Mouse (Mus musculus) lung, postnatal 0 days (tissue): ENCODE results near the gene Fam178b. TPM values are rescaled to one million over a fixed set of nuclear protein-coding genes. Genes with fewer than 3 reads are reported as not detected.
A peak's percentile ranks its signal among the peaks of the same experiment; 100 is the strongest.

Source experiments
- ATAC-seq: fragments of 200-750 bp; cut with Nextera tagmentation; 2 replicates; pipeline ENCODE4 v1.8.0; 2017; ENCODE audit warnings: moderate library complexity
- DNase-seq: peaks from one replicate; pipeline ENCODE4 v3.0.0-alpha.2; 2016; ENCODE audit warnings: low spot score
- H3K27ac ChIP-seq: fragments of 300-500 bp; sonication (generic); 2 replicates; pipeline ENCODE4 v1.5.1; 2014; ENCODE audit warnings: antibody characterized with exemption, mild to moderate bottlenecking, low read length, mixed read lengths
- H3K27me3 ChIP-seq: fragments of 300-500 bp; sonication (generic); replicated peaks from 2 replicates; pipeline ENCODE4 v1.6.1; 2014; ENCODE audit warnings: low read length, mixed read lengths; ENCODE audit not compliant: insufficient read depth
- H3K36me3 ChIP-seq: fragments of 300-500 bp; sonication (generic); 2 replicates; pipeline ENCODE4 v1.6.1; 2014; ENCODE audit warnings: low read length, mixed read lengths; ENCODE audit not compliant: insufficient read depth
- H3K4me1 ChIP-seq: fragments of 300-500 bp; sonication (generic); 2 replicates; pipeline ENCODE4 v1.6.1; 2014; ENCODE audit warnings: antibody characterized with exemption, low read depth, low read length, mixed read lengths; ENCODE audit not compliant: insufficient read depth
- H3K4me2 ChIP-seq: fragments of 300-500 bp; sonication (generic); replicated peaks from 2 replicates; pipeline ENCODE4 v1.6.1; 2014; ENCODE audit warnings: low read depth, mild to moderate bottlenecking, low read length, moderate library complexity, mixed read lengths
- H3K4me3 ChIP-seq: fragments of 300-500 bp; sonication (generic); 2 replicates; pipeline ENCODE4 v1.5.1; 2014; ENCODE audit warnings: low read depth, low read length
- H3K9ac ChIP-seq: fragments of 300-500 bp; sonication (generic); replicated peaks from 2 replicates; pipeline ENCODE4 v1.6.1; 2014; ENCODE audit warnings: low read depth, mild to moderate bottlenecking
- H3K9me3 ChIP-seq: fragments of 300-500 bp; sonication (generic); 2 replicates; pipeline ENCODE4 v1.6.1; 2016; ENCODE audit warnings: low read length, mixed read lengths
- CTCF ChIP-seq: IDR thresholded peaks from 2 replicates; pipeline ENCODE4 v1.5.1; 2016; ENCODE audit warnings: antibody characterized with exemption, mild to moderate bottlenecking
- EP300 ChIP-seq: IDR thresholded peaks from 2 replicates; pipeline ENCODE4 v1.6.1; 2016; ENCODE audit warnings: antibody characterized with exemption, mild to moderate bottlenecking, control low read depth
- whole genome bisulfite sequencing: fragments of 180-500 bp; shearing (Covaris S2); extraction: QIAGEN DNeasy Blood & Tissue Kit; methylation state at CpG from one replicate; pipeline ENCODE4 v1.1.7; 2014; 5-methylcytosine and 5-hydroxymethylcytosine counted together
- polyA plus RNA-seq: library from polyadenylated mRNA; unstranded; fragments of >200 nt; fragmentation: Nextera tagmentation; extraction: Ambion mirVana; gene quantifications from 2 replicates; pipeline ENCODE4 v1.2.1, GENCODE M21; 2015

The Fam178b gene
- polyA plus RNA-seq, 1 experiment from 2014 or later, result 5.1 TPM

GRCm38 (mm10) chr1:36608211-36608610 lies 74.8 kb downstream of the Fam178b start:
- no peak for TF ChIP-seq EP300
- TF ChIP-seq CTCF, result peak; percentile 25; the same call in 1 of the 2 replicates
- WGBS, result 55% methylated on average over 4 of the region's 4 CpGs
- no peak for DNase-seq
- no peak overlapping the region for H3K4me2 ChIP-seq
- H3K9me3 ChIP-seq, result no peaks in the 10 kb centered on the region
- H3K27ac ChIP-seq, result no peak overlapping the region
- H3K4me1 ChIP-seq, result peaks cover 7% of the 10 kb centered on the region; the same call in 1 of the 2 replicates
- no peaks in the 10 kb centered on the region for H3K27me3 ChIP-seq
- no peak overlapping the region for H3K9ac ChIP-seq
- H3K4me3 ChIP-seq, result no peak overlapping the region
- no peaks in the 10 kb centered on the region for H3K36me3 ChIP-seq
- ATAC-seq, result peak; percentile 43; the same call in 1 of the 2 replicates

DNA sequence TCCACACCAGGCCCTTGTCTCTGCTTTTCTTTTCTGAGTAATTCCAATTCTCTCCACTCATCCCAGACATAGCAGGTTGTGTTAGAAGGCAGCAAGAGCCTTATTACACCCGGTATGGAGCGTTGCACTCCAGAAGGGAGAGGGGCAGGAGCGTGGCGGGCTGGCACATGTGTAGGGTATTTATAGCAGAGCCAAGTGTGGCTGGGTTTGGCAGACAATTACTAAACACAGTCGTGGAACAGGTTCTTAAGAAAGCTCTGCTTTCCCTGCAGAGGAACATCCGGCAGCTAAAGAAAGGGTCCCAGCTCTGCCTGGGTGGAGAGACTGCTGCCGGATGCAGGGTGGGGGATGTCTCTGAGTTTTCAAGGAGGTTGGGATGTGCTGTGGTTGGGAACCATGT lies 76.0 kb downstream of the Fam178b start:
- no peak overlapping the region for H3K27ac ChIP-seq
- peaks cover 11% of the 10 kb centered on the region; the same call in 1 of the 2 replicates for H3K4me1 ChIP-seq
- ATAC-seq (peak; percentile 29), DNase-seq (peak; percentile 51)
- H3K9me3 ChIP-seq, result no peaks in the 10 kb centered on the region
- no peaks in the 10 kb centered on the region for H3K27me3 ChIP-seq
- H3K9ac ChIP-seq, result no peak overlapping the region
- TF ChIP-seq EP300 (no peak), CTCF (no peak)
- 31% methylated on average over 7 of the region's 7 CpGs for WGBS
- no peak overlapping the region for H3K4me3 ChIP-seq
- H3K4me2 ChIP-seq, result no peak overlapping the region
- no peaks in the 10 kb centered on the region for H3K36me3 ChIP-seq

DNA sequence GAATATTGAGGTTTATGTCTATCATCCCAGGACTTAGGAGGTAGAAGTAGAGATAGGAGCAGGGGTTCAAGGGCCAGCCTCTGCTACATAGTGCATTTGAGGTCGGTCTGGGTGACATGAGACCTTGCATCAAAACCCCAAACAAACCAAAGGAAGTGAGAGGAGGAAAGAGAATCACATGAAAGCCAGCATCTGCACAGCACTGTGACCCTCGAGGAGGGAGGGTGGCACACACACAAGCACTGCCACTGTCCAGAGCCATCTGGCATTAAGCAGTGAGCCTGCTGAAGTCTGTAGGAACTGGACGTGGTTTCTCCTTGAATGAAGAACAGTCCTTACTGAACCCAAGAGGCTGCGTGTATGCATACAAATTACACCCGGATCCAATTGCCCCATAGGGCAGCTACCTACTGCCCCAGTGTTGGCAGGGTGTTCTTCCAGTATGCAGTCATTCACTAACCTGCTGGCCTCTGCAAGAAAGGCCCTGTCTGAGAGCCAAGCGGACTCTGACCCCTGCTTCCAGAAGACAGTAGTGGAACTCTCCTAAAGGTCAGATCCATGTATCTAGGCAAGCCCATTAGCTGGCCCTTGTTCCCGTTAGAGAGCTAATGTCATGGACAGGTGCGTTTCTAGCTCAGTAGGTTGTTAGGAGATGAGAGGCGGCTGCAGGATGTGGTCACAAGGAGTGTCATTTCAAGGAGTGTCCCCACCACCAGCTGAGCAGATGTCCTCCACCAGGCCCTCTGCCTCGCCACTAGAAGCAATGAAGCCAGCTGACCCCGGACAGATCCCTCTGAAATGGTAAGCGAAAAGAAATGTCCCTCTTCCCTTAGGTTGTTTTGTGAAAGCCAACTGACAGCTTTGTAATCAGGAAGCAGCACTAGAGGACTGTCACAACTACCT lies 78.5 kb downstream of the Fam178b start:
- Histone ChIP-seq H3K4me3 (no peak overlapping the region), H3K9ac (no peak overlapping the region), H3K27me3 (no peaks in the 10 kb centered on the region), H3K4me1 (peaks cover 8% of the 10 kb centered on the region; the same call in 1 of the 2 replicates), H3K36me3 (no peaks in the 10 kb centered on the region), H3K9me3 (no peaks in the 10 kb centered on the region), H3K4me2 (no peak overlapping the region), H3K27ac (0 out of 2 replicates have a peak overlapping the region, but pooled peaks have one; percentile 55)
- ATAC-seq (no peak), DNase-seq (no peak)
- 74% methylated on average over 12 of the region's 12 CpGs for WGBS
- no peak for TF ChIP-seq EP300
- TF ChIP-seq CTCF, result no peak

GRCm38 (mm10) chr1:36603361-36603760 lies 79.6 kb downstream of the Fam178b start:
- Histone ChIP-seq H3K4me1 (peaks cover 8% of the 10 kb centered on the region; the same call in 1 of the 2 replicates), H3K36me3 (no peaks in the 10 kb centered on the region), H3K4me2 (no peak overlapping the region), H3K27ac (peak overlapping the region; percentile 55), H3K27me3 (no peaks in the 10 kb centered on the region), H3K9ac (no peak overlapping the region), H3K9me3 (no peaks in the 10 kb centered on the region), H3K4me3 (no peak overlapping the region)
- TF ChIP-seq CTCF (no peak), EP300 (no peak)
- WGBS, result 34% methylated on average over 9 of the region's 9 CpGs
- ATAC-seq (peak; percentile 76), DNase-seq (peak; percentile 89)

DNA sequence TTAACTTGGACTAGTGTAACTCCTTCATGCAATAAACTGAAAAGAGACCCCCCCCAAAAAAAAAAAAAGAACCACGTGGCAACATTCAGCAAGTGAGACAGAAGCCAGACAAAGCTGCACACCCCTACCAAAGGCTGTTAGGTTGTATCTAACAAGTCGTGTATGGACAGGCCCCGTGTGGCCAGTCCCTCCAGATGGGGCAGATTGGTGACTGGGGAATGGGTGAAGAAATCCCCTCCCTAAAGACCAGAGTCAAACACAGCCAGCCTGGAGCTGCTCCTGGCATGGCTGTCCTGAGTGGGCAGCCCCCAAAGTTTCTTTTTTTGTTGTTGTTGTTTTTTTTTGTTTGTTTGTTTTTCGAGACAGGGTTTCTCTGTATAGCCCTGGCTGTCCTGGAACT lies 80.7 kb downstream of the Fam178b start:
- no peaks in the 10 kb centered on the region for H3K36me3 ChIP-seq
- no peak for ATAC-seq
- WGBS, result 64% methylated on average over 4 of the region's 4 CpGs
- DNase-seq, result no peak
- TF ChIP-seq CTCF, result no peak
- no peak for TF ChIP-seq EP300
- no peak overlapping the region for H3K27ac ChIP-seq
- no peak overlapping the region for H3K4me2 ChIP-seq
- H3K9me3 ChIP-seq, result no peaks in the 10 kb centered on the region
- no peak overlapping the region for H3K9ac ChIP-seq
- H3K4me3 ChIP-seq, result no peak overlapping the region
- peaks cover 8% of the 10 kb centered on the region; the same call in 1 of the 2 replicates for H3K4me1 ChIP-seq
- no peaks in the 10 kb centered on the region for H3K27me3 ChIP-seq

GRCm38 (mm10) chr1:36598411-36598810 lies 84.6 kb downstream of the Fam178b start:
- Histone ChIP-seq H3K36me3 (no peaks in the 10 kb centered on the region), H3K4me3 (no peak overlapping the region), H3K27me3 (no peaks in the 10 kb centered on the region), H3K9me3 (no peaks in the 10 kb centered on the region), H3K9ac (no peak overlapping the region), H3K27ac (no peak overlapping the region), H3K4me1 (peaks cover 9% of the 10 kb centered on the region; the same call in 1 of the 2 replicates), H3K4me2 (no peak overlapping the region)
- no peak for ATAC-seq
- no peak for DNase-seq
- 72% methylated on average over 2 of the region's 2 CpGs for WGBS
- TF ChIP-seq EP300 (no peak), CTCF (no peak)
